Mouse (Mus musculus) heart, adult 2 months (tissue): ENCODE results near the gene Spg20. TPM values are rescaled to one million over a fixed set of nuclear protein-coding genes. Genes with fewer than 3 reads are reported as not detected.

Experiments used
- DNase-seq, 2 experiments: peaks; one replicate each; pipeline ENCODE4 v3.0.0; 2021
- H3K27ac ChIP-seq: fragments of 200-600 bp; 2 replicates; pipeline ENCODE4 v1.8.1; 2022
- H3K27me3 ChIP-seq: fragments of 200-500 bp; 2 replicates; pipeline ENCODE4 v1.6.1; 2012; ENCODE audit warnings: mild to moderate bottlenecking, low read length, inconsistent platforms, mixed read lengths; ENCODE audit not compliant: control insufficient read depth, insufficient read depth
- H3K36me3 ChIP-seq: fragments of 200-500 bp; 2 replicates; pipeline ENCODE4 v1.6.1; 2012; ENCODE audit warnings: low read length, inconsistent platforms; ENCODE audit not compliant: control insufficient read depth, insufficient read depth
- H3K4me1 ChIP-seq: fragments of 200-500 bp; 2 replicates; pipeline ENCODE4 v1.6.1; 2011; ENCODE audit warnings: low read length; ENCODE audit not compliant: control insufficient read depth, insufficient read depth
- H3K4me3 ChIP-seq: fragments of 200-600 bp; 2 replicates; pipeline ENCODE4 v1.8.1; 2022
- H3K79me2 ChIP-seq: fragments of 200-500 bp; replicated peaks from 2 replicates; pipeline ENCODE4 v1.6.1; 2012; ENCODE audit warnings: mild to moderate bottlenecking, inconsistent platforms, low read length, moderate library complexity, mixed read lengths; ENCODE audit not compliant: control insufficient read depth, insufficient read depth
- H3K9ac ChIP-seq: fragments of 200-500 bp; 2 replicates; pipeline ENCODE4 v1.6.1; 2012; ENCODE audit warnings: low read depth, mild to moderate bottlenecking, control low read depth, inconsistent platforms, low read length, mixed read lengths
- CTCF ChIP-seq: fragments of 200-600 bp; IDR thresholded peaks from 2 replicates; pipeline ENCODE4 v1.8.1; 2022; ENCODE audit warnings: antibody characterized with exemption, mild to moderate bottlenecking, moderate library complexity
- EP300 ChIP-seq: fragments of 200-500 bp; IDR thresholded peaks from 2 replicates; pipeline ENCODE4 v1.6.1; 2011; ENCODE audit warnings: low read depth, low read length, control low read depth; ENCODE audit not compliant: insufficient read depth
- POLR2A ChIP-seq: fragments of 200-500 bp; IDR thresholded peaks from 2 replicates; pipeline ENCODE4 v1.6.1; 2011; ENCODE audit warnings: mild to moderate bottlenecking, low read depth, low read length, control low read depth; ENCODE audit not compliant: insufficient read depth
- WGBS: fragments of 180-500 bp; shearing (Covaris S2); methylation state at CpG from one replicate; pipeline ENCODE4 v1.1.7; 2018; 5-methylcytosine and 5-hydroxymethylcytosine counted together
- intact Hi-C: fragments of 180-260 bp; cut with DNase I; formaldehyde crosslinking; loops from one replicate; pipeline ENCODE4 v1.15.1; 2025
- microRNA-seq, 2 experiments: library from miRNA; unstranded; fragments of <30 nt; microRNA quantifications; one replicate each; pipeline ENCODE4 v1.2.0; 2021
- polyA plus RNA-seq: library from polyadenylated mRNA; depleted of rRNA; stranded (reverse); fragments of >200 nt; gene quantifications from 2 replicates; pipeline ENCODE4 v1.2.3, GENCODE M21; 2012; rRNA removed
- total RNA-seq, 2 experiments: library from RNA; stranded (reverse); gene quantifications; 2 replicates each; pipeline ENCODE4 v1.2.3; 2021

Gene Spg20
- total and polyA plus RNA-seq, 3 experiments, result 11.9 to 45.7 (median 45.1) TPM

- no peak overlapping the region for H3K4me3 ChIP-seq
These were observed 45.5 kb downstream of the Spg20 start for GRCm38 (mm10) chr3:55157413-55157812.

GRCm38 (mm10) chr3:55161144-55161543 is 49.2 kb downstream of the Spg20 start:
- Histone ChIP-seq H3K79me2 (no peaks in the 10 kb centered on the region), H3K4me3 (no peak overlapping the region), H3K9ac (no peak overlapping the region), H3K27me3 (no peaks in the 10 kb centered on the region), H3K27ac (no peak overlapping the region), H3K4me1 (no peaks in the 10 kb centered on the region), H3K36me3 (no peaks in the 10 kb centered on the region)
- WGBS, result 77% methylated on average over 7 of the region's 7 CpGs
- intact Hi-C loops, result no loop called here
- DNase-seq, result no peak
- TF ChIP-seq CTCF (no peak), EP300 (no peak), POLR2A (no peak)

More at GRCm38 (mm10) chr3:55157413-55157812, 45.5 kb downstream of the Spg20 start:
- Histone ChIP-seq H3K9ac (no peak overlapping the region), H3K27me3 (no peaks in the 10 kb centered on the region), H3K4me1 (no peaks in the 10 kb centered on the region), H3K79me2 (no peaks in the 10 kb centered on the region), H3K36me3 (no peaks in the 10 kb centered on the region), H3K27ac (no peak overlapping the region)
- intact Hi-C loops, result no loop called here
- TF ChIP-seq POLR2A, result no peak
- no peak for DNase-seq
- WGBS, result 77% methylated on average over 5 of the region's 5 CpGs

GRCm38 (mm10) chr3:55163510-55163909 is 51.6 kb downstream of the Spg20 start:
- no peaks in the 10 kb centered on the region for H3K4me1 ChIP-seq
- TF ChIP-seq EP300 (no peak), CTCF (no peak)
- H3K79me2 ChIP-seq, result no peaks in the 10 kb centered on the region
- no peak overlapping the region for H3K27ac ChIP-seq
- DNase-seq, result no peak
- WGBS, result 74% methylated on average over 4 of the region's 4 CpGs
- intact Hi-C loops, result no loop called here
- no peak overlapping the region for H3K4me3 ChIP-seq
- no peaks in the 10 kb centered on the region for H3K36me3 ChIP-seq
- no peak overlapping the region for H3K9ac ChIP-seq
- H3K27me3 ChIP-seq, result no peaks in the 10 kb centered on the region

GRCm38 (mm10) chr3:55172478-55172877 is 60.6 kb downstream of the Spg20 start:
- 53% methylated on average over 3 of the region's 3 CpGs for WGBS
- Histone ChIP-seq H3K4me3 (no peak overlapping the region), H3K79me2 (no peaks in the 10 kb centered on the region), H3K27ac (no peak overlapping the region), H3K4me1 (no peaks in the 10 kb centered on the region), H3K36me3 (no peaks in the 10 kb centered on the region), H3K27me3 (no peaks in the 10 kb centered on the region), H3K9ac (no peak overlapping the region)
- TF ChIP-seq POLR2A (no peak), EP300 (no peak), CTCF (no peak)
- intact Hi-C loops, result no loop called here
- no peak for DNase-seq

GRCm38 (mm10) chr3:55177271-55177670 is 65.4 kb downstream of the Spg20 start:
- 36% methylated on average over 6 of the region's 6 CpGs for WGBS
- no peak overlapping the region for H3K9ac ChIP-seq

GRCm38 (mm10) chr3:55181766-55182165 is 69.9 kb downstream of the Spg20 start, which contains the start of gene Sohlh2:
TSS of gene Sohlh2 (plus strand) at chr3:55182028.
- TF ChIP-seq CTCF (no peak), POLR2A (no peak), EP300 (no peak)
- H3K79me2 ChIP-seq, result no peaks in the 10 kb centered on the region
- H3K4me1 ChIP-seq, result no peaks in the 10 kb centered on the region
- WGBS, result 93% methylated on average over 22 of the region's 22 CpGs
- H3K27me3 ChIP-seq, result no peaks in the 10 kb centered on the region
- no peak within 1 kb of the TSS for H3K9ac ChIP-seq
- no peak within 1 kb of the TSS for H3K4me3 ChIP-seq
- DNase-seq, result no peak
- intact Hi-C loops, result no loop called here
- no peak within 1 kb of the TSS for H3K27ac ChIP-seq
- no peaks in the 10 kb centered on the region for H3K36me3 ChIP-seq

More at GRCm38 (mm10) chr3:55177271-55177670, 65.4 kb downstream of the Spg20 start:
- Histone ChIP-seq H3K4me3 (no peak overlapping the region), H3K27ac (no peak overlapping the region), H3K4me1 (no peaks in the 10 kb centered on the region), H3K79me2 (no peaks in the 10 kb centered on the region), H3K36me3 (no peaks in the 10 kb centered on the region), H3K27me3 (no peaks in the 10 kb centered on the region)
- TF ChIP-seq CTCF (no peak), POLR2A (no peak), EP300 (no peak)
- intact Hi-C loops, result no loop called here
- no peak for DNase-seq

Small RNA genes lying within 50 kb of the gene (microRNA-seq; reads per million reads assigned to microRNA genes)
- gene Gm22029, result 0 reads per million in 2 experiments

Other genes starting within 250 kb of the Spg20 start
- under 1 TPM; 0.20 to 0.26 TPM for gene Sertm1, start 196.2 kb upstream of the Spg20 start, total RNA-seq
- gene Sertm1, start 196.2 kb upstream of the Spg20 start, polyA plus RNA-seq, result 0.12 and 0.20 TPM in 2 replicates
- not detected for gene Ccna1, start 56.6 kb upstream of the Spg20 start, total RNA-seq
- gene Ccna1, start 56.6 kb upstream of the Spg20 start, polyA plus RNA-seq, result 0.08 and 0.20 TPM in 2 replicates
- not detected for gene Ccdc169, start 25.2 kb downstream of the Spg20 start, total RNA-seq
- gene Ccdc169, start 25.2 kb downstream of the Spg20 start, polyA plus RNA-seq, result 0.09 TPM in 1 of 2 replicates, not detected in the other
- not detected for gene Sohlh2, start 69.9 kb downstream of the Spg20 start, total RNA-seq
- not detected in 2 replicates for gene Sohlh2, start 69.9 kb downstream of the Spg20 start, polyA plus RNA-seq
- 1 to 10 TPM; 3.6 to 5.6 TPM for gene Dclk1, start 130.3 kb downstream of the Spg20 start, total RNA-seq
- 1.2 and 1.8 TPM in 2 replicates for gene Dclk1, start 130.3 kb downstream of the Spg20 start, polyA plus RNA-seq